In genomic region chr6:22548296-22549245, GRCm38 (mm10) we compare ENCODE assay signal across 15 mouse cellular contexts.
DNase-seq lines count a peak whose midpoint lies in the region; ATAC-seq lines count a peak whose summit lies in the region.
"Had no signal": no experiment of that assay in that cellular context is flagged by ENCODE, and none has a peak within 500 bp of the region (broad histone marks: within the 10 kb centered on the region; RNA-seq: fewer than 3 reads in every experiment).

No protein-coding gene starts in this region.

- H3K27ac ChIP-seq in forebrain, embryonic 14.5 days (ENCODE audit: low read depth, low read length): peak overlapping the region; percentile 11; the same call in 1 of the 2 replicates
- no peak overlapping the region for H3K27ac ChIP-seq in hindbrain, embryonic 16.5 days (ENCODE audit: low read depth, low read length)
- no peak overlapping the region for H3K27ac ChIP-seq in midbrain, embryonic 14.5 days (replicated peaks; ENCODE audit: low read depth, low read length)
- H3K27ac ChIP-seq: embryonic facial prominence, embryonic 12.5 days; liver, embryonic 14.5 days had no signal

- H3K9me3 ChIP-seq in forebrain, embryonic 14.5 days (replicated peaks; ENCODE audit: control insufficient read depth, low read length): no peaks in the 10 kb centered on the region
- no peaks in the 10 kb centered on the region for H3K9me3 ChIP-seq in hindbrain, embryonic 16.5 days (ENCODE audit: control insufficient read depth, low read length)
- H3K9me3 ChIP-seq in midbrain, embryonic 14.5 days (ENCODE audit: control insufficient read depth, low read length): no peaks in the 10 kb centered on the region
- H3K9me3 ChIP-seq: embryonic facial prominence, embryonic 12.5 days; heart, embryonic 12.5 days had no signal

- H3K4me1 ChIP-seq in forebrain, embryonic 14.5 days (ENCODE audit: control insufficient read depth, insufficient read depth, low read length): 0 out of 2 replicates have a peak, but pooled peaks cover 2% of the 10 kb centered on the region
- no peaks in the 10 kb centered on the region for H3K4me1 ChIP-seq in hindbrain, embryonic 16.5 days (ENCODE audit: control insufficient read depth, insufficient read depth, low read depth, low read length)
- no peaks in the 10 kb centered on the region for H3K4me1 ChIP-seq in midbrain, embryonic 14.5 days (ENCODE audit: control insufficient read depth, insufficient read depth, low read length)
- H3K4me1 ChIP-seq: embryonic facial prominence, embryonic 12.5 days; heart, embryonic 12.5 days had no signal

- intact Hi-C loops in heart, postnatal 25 days (cut with DNase I): no loop called here

- peak; percentile 97 for ATAC-seq in forebrain, embryonic 14.5 days
- ATAC-seq in hindbrain, embryonic 16.5 days: peak; percentile 54
- peak; percentile 87 for ATAC-seq in midbrain, embryonic 14.5 days (ENCODE audit: low FRiP score, low TSS enrichment)
- ATAC-seq: activated CD4-positive, CD25-positive, alpha-beta regulatory T cell, adult 4 months had no signal

- no peak overlapping the region for H3K4me2 ChIP-seq in forebrain, embryonic 14.5 days (ENCODE audit: low read length)
- H3K4me2 ChIP-seq in hindbrain, embryonic 16.5 days (ENCODE audit: low read length): no peak overlapping the region
- H3K4me2 ChIP-seq in midbrain, embryonic 14.5 days (ENCODE audit: low read length): no peak overlapping the region
- H3K4me2 ChIP-seq: embryonic facial prominence, embryonic 12.5 days; heart, embryonic 12.5 days had no signal

- no peaks in the 10 kb centered on the region for H3K36me3 ChIP-seq in forebrain, embryonic 14.5 days (ENCODE audit: control insufficient read depth, insufficient read depth, low read length)
- no peaks in the 10 kb centered on the region for H3K36me3 ChIP-seq in hindbrain, embryonic 16.5 days (ENCODE audit: control insufficient read depth, insufficient read depth, low read length)
- no peaks in the 10 kb centered on the region for H3K36me3 ChIP-seq in midbrain, embryonic 14.5 days (ENCODE audit: control insufficient read depth, insufficient read depth, low read length)
- H3K36me3 ChIP-seq: embryonic facial prominence, embryonic 12.5 days; heart, embryonic 12.5 days had no signal

- DNase-seq in brain, embryonic 18.5 days (ENCODE audit: low read depth, low spot score): peak; percentile 56
- peak; percentile 86 for DNase-seq in forebrain, embryonic 14.5 days (ENCODE audit: low spot score)
- peak; percentile 60 for DNase-seq in midbrain, embryonic 14.5 days
- no peak for DNase-seq in right cerebral cortex, postnatal 36 days (ENCODE audit: low spot score in 2 of 2)
- no peak for DNase-seq in left cerebral cortex, adult 18-20 months (ENCODE audit: low spot score in 2 of 2)
- DNase-seq in heart, postnatal 25 days (ENCODE audit: low spot score): no peak
- DNase-seq: cerebellum, adult 2 months; gastrocnemius, postnatal 25 days; kidney, adult 8-10 months; lung, postnatal 36 days had no signal

- H3K27me3 ChIP-seq in forebrain, embryonic 14.5 days (replicated peaks; ENCODE audit: control insufficient read depth, insufficient read depth, low read length): no peaks in the 10 kb centered on the region
- no peaks in the 10 kb centered on the region for H3K27me3 ChIP-seq in hindbrain, embryonic 16.5 days (replicated peaks; ENCODE audit: control insufficient read depth, insufficient read depth, low read length)
- H3K27me3 ChIP-seq in midbrain, embryonic 14.5 days (ENCODE audit: control insufficient read depth, insufficient read depth, low read length): no peaks in the 10 kb centered on the region
- H3K27me3 ChIP-seq: embryonic facial prominence, embryonic 12.5 days; heart, embryonic 12.5 days had no signal

- no peak overlapping the region for H3K9ac ChIP-seq in forebrain, embryonic 14.5 days (ENCODE audit: low read length)
- H3K9ac ChIP-seq in hindbrain, embryonic 16.5 days (ENCODE audit: low read depth, low read length): no peak overlapping the region
- H3K9ac ChIP-seq in midbrain, embryonic 14.5 days (replicated peaks; ENCODE audit: low read length): no peak overlapping the region
- H3K9ac ChIP-seq: embryonic facial prominence, embryonic 12.5 days; heart, embryonic 12.5 days; liver, embryonic 14.5 days had no signal

- 71% methylated on average over 13 of the region's 13 CpGs for WGBS in forebrain, embryonic 14.5 days
- WGBS in hindbrain, embryonic 16.5 days: 65% methylated on average over 13 of the region's 13 CpGs
- WGBS in midbrain, embryonic 14.5 days: 62% methylated on average over 13 of the region's 13 CpGs

- H3K4me3 ChIP-seq in forebrain, embryonic 14.5 days (ENCODE audit: low read depth, low read length): no peak overlapping the region
- H3K4me3 ChIP-seq in hindbrain, embryonic 16.5 days (ENCODE audit: low read length): no peak overlapping the region
- no peak overlapping the region for H3K4me3 ChIP-seq in midbrain, embryonic 14.5 days (replicated peaks; ENCODE audit: low read depth, low read length)
- H3K4me3 ChIP-seq: embryonic facial prominence, embryonic 12.5 days; heart, embryonic 12.5 days had no signal

Comparison
In these comparisons a context has a peak if more than half of its experiments do, and no peak if none do; other contexts are left out.
1. DNase-seq: peak in brain, embryonic 18.5 days (single experiment), forebrain, embryonic 14.5 days (single experiment) and midbrain, embryonic 14.5 days (single experiment); none in right cerebral cortex, postnatal 36 days (0 of 2), left cerebral cortex, adult 18-20 months (0 of 2) and heart, postnatal 25 days (single experiment).
2. Peak in every context shown above with its lines, with median percentiles within 50 percentile points of each other: ATAC-seq.